In the genomic region with DNA sequence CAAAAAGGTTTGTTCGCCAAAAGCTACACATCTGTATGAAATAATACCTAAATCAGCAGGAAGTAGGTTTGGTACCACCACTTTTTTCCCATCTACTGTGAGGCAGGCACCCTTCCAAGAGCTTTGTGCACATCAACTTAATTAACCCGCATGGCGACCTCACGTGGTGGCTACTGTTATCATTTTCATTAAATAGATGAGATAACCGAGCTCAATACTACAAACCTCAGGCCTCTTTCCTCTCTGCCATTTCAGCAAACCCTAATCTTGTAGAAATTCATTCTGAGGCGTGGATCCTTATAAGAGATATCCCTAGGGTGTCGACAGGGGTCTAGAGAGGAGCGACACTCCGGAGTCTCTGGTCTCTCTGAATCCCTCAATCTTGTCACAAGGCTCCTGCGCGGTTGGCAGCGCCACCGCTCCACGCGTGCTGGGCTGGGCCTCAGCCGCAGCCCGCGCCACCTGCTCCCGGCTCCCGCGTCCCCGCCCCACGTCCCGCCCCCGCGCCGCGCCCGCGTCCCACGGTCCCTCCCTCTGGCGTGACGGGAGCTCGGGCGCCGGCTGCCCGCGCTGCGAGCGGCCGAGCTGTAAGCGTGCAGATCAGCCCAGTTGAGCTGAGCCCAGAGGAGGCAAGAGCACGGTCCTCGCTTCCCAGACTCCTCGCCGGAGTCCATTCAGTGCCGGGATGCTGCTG, we compare ENCODE assay signal across 8 mouse cellular contexts. TPM values are rescaled to one million over a fixed set of nuclear protein-coding genes. Genes with fewer than 3 reads are reported as not detected.
DNase-seq lines count a peak whose midpoint lies in the region; ATAC-seq and TF ChIP-seq lines count a peak whose summit lies in the region.

Gene 9330182L06Rik, plus strand, starts transcription at position 533 of the 694 bp plus-strand sequence.

- peak within 1 kb of the TSS; percentile 87 for H3K27ac ChIP-seq in forebrain, embryonic 15.5 days (replicated peaks)
- H3K27ac ChIP-seq in hindbrain, embryonic 15.5 days (replicated peaks), result peak within 1 kb of the TSS; percentile 97
- H3K27ac ChIP-seq in lung, postnatal 0 days (ENCODE audit: low read length), result peak within 1 kb of the TSS; percentile 38; the same call in 1 of the 2 replicates

- TF ChIP-seq EP300 in lung, postnatal 0 days (IDR thresholded peaks at IDR 0.05), result no peak

- WGBS in forebrain, embryonic 15.5 days, result under 1% methylated on average over 47 of the region's 47 CpGs
- under 1% methylated on average over 47 of the region's 47 CpGs for WGBS in hindbrain, embryonic 15.5 days
- 2% methylated on average over 42 of the region's 47 CpGs for WGBS in lung, postnatal 0 days

- H3K36me3 ChIP-seq in forebrain, embryonic 15.5 days, result no peaks in the 10 kb centered on the region
- H3K36me3 ChIP-seq in hindbrain, embryonic 15.5 days, result no peaks in the 10 kb centered on the region
- H3K36me3 ChIP-seq in lung, postnatal 0 days (ENCODE audit: insufficient read depth, low read length), result no peaks in the 10 kb centered on the region

- peak within 1 kb of the TSS; percentile 94 for H3K4me2 ChIP-seq in forebrain, embryonic 15.5 days (replicated peaks)
- H3K4me2 ChIP-seq in hindbrain, embryonic 15.5 days, result peak within 1 kb of the TSS; percentile 83
- peak within 1 kb of the TSS; percentile 91 for H3K4me2 ChIP-seq in lung, postnatal 0 days (replicated peaks; ENCODE audit: low read depth, low read length)

- no peaks in the 10 kb centered on the region for H3K27me3 ChIP-seq in forebrain, embryonic 15.5 days
- H3K27me3 ChIP-seq in hindbrain, embryonic 15.5 days, result no peaks in the 10 kb centered on the region
- H3K27me3 ChIP-seq in lung, postnatal 0 days (replicated peaks; ENCODE audit: insufficient read depth, low read length), result no peaks in the 10 kb centered on the region

- H3K4me3 ChIP-seq in forebrain, embryonic 15.5 days, result peak within 1 kb of the TSS; percentile 89
- peak within 1 kb of the TSS; percentile 90 for H3K4me3 ChIP-seq in hindbrain, embryonic 15.5 days
- peak within 1 kb of the TSS; percentile 63 for H3K4me3 ChIP-seq in lung, postnatal 0 days (ENCODE audit: low read depth, low read length)

- peak; percentile 98 for ATAC-seq in forebrain, embryonic 15.5 days (replicated peaks)
- peak; percentile 96 for ATAC-seq in hindbrain, embryonic 15.5 days (ENCODE audit: low FRiP score, low read depth)
- ATAC-seq in lung, postnatal 0 days, result peak; percentile 92

- H3K9ac ChIP-seq in forebrain, embryonic 15.5 days (replicated peaks), result peak within 1 kb of the TSS; percentile 83
- H3K9ac ChIP-seq in hindbrain, embryonic 15.5 days, result peak within 1 kb of the TSS; percentile 81
- H3K9ac ChIP-seq in lung, postnatal 0 days (replicated peaks; ENCODE audit: low read depth), result peak within 1 kb of the TSS; percentile 36; the same call in 1 of the 2 replicates

- no peaks in the 10 kb centered on the region for H3K9me3 ChIP-seq in forebrain, embryonic 15.5 days
- no peaks in the 10 kb centered on the region for H3K9me3 ChIP-seq in hindbrain, embryonic 15.5 days
- no peaks in the 10 kb centered on the region for H3K9me3 ChIP-seq in lung, postnatal 0 days (ENCODE audit: low read length)

- peaks cover 16% of the 10 kb centered on the region for H3K4me1 ChIP-seq in forebrain, embryonic 15.5 days
- H3K4me1 ChIP-seq in hindbrain, embryonic 15.5 days (replicated peaks), result peaks cover 27% of the 10 kb centered on the region
- no peaks in the 10 kb centered on the region for H3K4me1 ChIP-seq in lung, postnatal 0 days (ENCODE audit: insufficient read depth, low read depth, low read length)

- DNase-seq in R1 (ENCODE audit: low read depth, low spot score), result peak; percentile 54
- DNase-seq in cerebellum, adult 11 months, result peak; percentile 84
- peak; percentile 70 to 81 for DNase-seq in layer of hippocampus, postnatal 36 days
- DNase-seq in lung, postnatal 0 days (ENCODE audit: low spot score), result peak; percentile 57
- DNase-seq in retina, adult 2 months (ENCODE audit: low read depth, low spot score), result peak; percentile 50
- no peak for DNase-seq in c-Kit-positive CD71-positive TER-119-positive erythroid progenitor cells, embryonic 14.5 days (ENCODE audit: low spot score)

- TF ChIP-seq CTCF in lung, postnatal 0 days (IDR thresholded peaks at IDR 0.05), result no peak

RNA-seq across cellular contexts. Expression of gene 9330182L06Rik, which starts in this region (rescaled TPM):
- polyA plus RNA-seq in forebrain, embryonic 15.5 days (2015; fragmentation: Nextera tagmentation; extraction: Ambion mirVana), result 7.9 and 8.5 TPM in 2 replicates
- polyA plus RNA-seq in hindbrain, embryonic 15.5 days (2015; fragmentation: Nextera tagmentation; extraction: Ambion mirVana), result 23.3 and 25.7 TPM in 2 replicates
- 10 to 100 TPM; 18.7 to 21.7 TPM for total RNA-seq in layer of hippocampus, postnatal 36 days (2021)
- 6.5 and 7.4 TPM in 2 replicates for polyA plus RNA-seq in lung, postnatal 0 days (2015; fragmentation: Nextera tagmentation; extraction: Ambion mirVana)

Comparison
In these comparisons a context has a peak if more than half of its experiments do, and no peak if none do; other contexts are left out.
1. H3K27ac ChIP-seq: peak in every context shown above with its lines; median percentile 97 in hindbrain, embryonic 15.5 days; 87 in forebrain, embryonic 15.5 days; 38 in lung, postnatal 0 days.